Mouse (Mus musculus) stomach, postnatal 0 days (tissue): ENCODE measurements at regions not wholly inside any gene's neighbourhood (a gene's known extent, or its start where the extent isn't known, plus 50 kb on each side); places are given as distances from the start of the nearest gene placed in this dataset.

Experiments used
- ATAC-seq: fragments of 200-750 bp; cut with Nextera tagmentation; 2 replicates; pipeline ENCODE4 v1.8.0; 2017; ENCODE audit not compliant: low FRiP score, low TSS enrichment
- DNase-seq: peaks from one replicate; pipeline ENCODE4 v3.0.0-alpha.2; 2016; ENCODE audit warnings: low spot score
- H3K27ac ChIP-seq: fragments of 300-500 bp; sonication (generic); replicated peaks from 2 replicates; pipeline ENCODE4 v1.5.1; 2014; ENCODE audit warnings: mild to moderate bottlenecking, control low read depth
- H3K27me3 ChIP-seq: fragments of 300-500 bp; sonication (generic); 2 replicates; pipeline ENCODE4 v1.6.1; 2014; ENCODE audit warnings: low read length; ENCODE audit not compliant: control insufficient read depth, insufficient read depth
- H3K36me3 ChIP-seq: fragments of 300-500 bp; sonication (generic); 2 replicates; pipeline ENCODE4 v1.6.1; 2014; ENCODE audit warnings: low read length, mixed read lengths; ENCODE audit not compliant: control insufficient read depth, insufficient read depth
- H3K4me1 ChIP-seq: fragments of 300-500 bp; sonication (generic); replicated peaks from 2 replicates; pipeline ENCODE4 v1.6.1; 2014; ENCODE audit warnings: antibody characterized with exemption; ENCODE audit not compliant: control insufficient read depth, insufficient read depth
- H3K4me2 ChIP-seq: fragments of 300-500 bp; sonication (generic); replicated peaks from 2 replicates; pipeline ENCODE4 v1.6.1; 2014; ENCODE audit warnings: low read depth, mild to moderate bottlenecking, control low read depth, moderate library complexity
- H3K4me3 ChIP-seq: fragments of 300-500 bp; sonication (generic); 2 replicates; pipeline ENCODE4 v1.5.1; 2014; ENCODE audit warnings: low read depth, low read length, control low read depth
- H3K9ac ChIP-seq: fragments of 300-500 bp; sonication (generic); 2 replicates; pipeline ENCODE4 v1.6.1; 2014; ENCODE audit warnings: mild to moderate bottlenecking, low read length, control low read depth, mixed read lengths
- H3K9me3 ChIP-seq: fragments of 300-500 bp; sonication (generic); 2 replicates; pipeline ENCODE4 v1.6.1; 2016; ENCODE audit warnings: low read length; ENCODE audit not compliant: control insufficient read depth
- CTCF ChIP-seq: IDR thresholded peaks from 2 replicates; pipeline ENCODE4 v1.5.1; 2016; ENCODE audit warnings: antibody characterized with exemption, low read depth, mild to moderate bottlenecking, moderate library complexity
- EP300 ChIP-seq: optimal IDR thresholded peaks from 2 replicates; pipeline ENCODE3; 2016; ENCODE audit warnings: antibody characterized with exemption
- WGBS: fragments of 180-500 bp; shearing (Covaris S2); extraction: QIAGEN DNeasy Blood & Tissue Kit; methylation state at CpG from one replicate; pipeline ENCODE4 v1.1.7; 2014; 5-methylcytosine and 5-hydroxymethylcytosine counted together

DNA sequence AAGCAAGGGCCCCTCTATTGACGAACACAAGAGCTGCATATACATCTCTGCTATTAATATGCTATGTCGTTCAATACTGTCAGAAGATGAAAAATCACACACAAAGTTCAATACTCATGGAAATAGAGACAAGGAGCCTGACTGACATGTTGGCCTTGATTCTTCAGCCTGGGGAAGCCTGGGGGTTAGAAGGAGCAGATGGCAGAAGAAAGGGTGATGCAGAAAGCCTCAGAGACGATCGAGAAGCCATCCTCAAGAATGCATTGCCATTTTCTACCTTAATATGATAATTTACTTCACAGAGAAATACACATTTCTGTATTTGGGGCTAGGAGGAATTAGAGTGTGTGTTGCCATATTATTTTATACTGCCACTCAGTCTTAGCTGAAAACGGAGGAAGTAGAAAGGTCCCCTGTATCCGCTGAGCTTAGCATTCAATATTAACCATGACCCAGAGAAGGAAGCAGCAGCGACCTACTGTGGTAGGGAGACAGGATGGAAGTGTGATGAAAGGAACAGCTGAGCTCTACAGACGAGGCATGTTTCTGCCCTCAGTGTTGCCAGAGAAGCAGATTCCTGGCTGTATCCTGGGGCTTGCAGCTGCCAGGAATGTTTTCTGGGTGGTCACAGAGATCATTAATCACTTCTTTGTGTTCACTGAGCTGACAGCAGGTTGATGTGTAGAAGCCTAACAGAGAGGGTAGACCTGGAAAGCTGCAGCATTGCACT is 105.2 kb downstream of the Lrig3 start:
- H3K27ac ChIP-seq = no peak overlapping the region
- no peaks in the 10 kb centered on the region for H3K36me3 ChIP-seq
- DNase-seq = no peak
- no peak for TF ChIP-seq EP300
- TF ChIP-seq CTCF = peak; percentile 52
- ATAC-seq = peak; percentile 40; the same call in 1 of the 2 replicates
- no peaks in the 10 kb centered on the region for H3K9me3 ChIP-seq
- no peak overlapping the region for H3K4me3 ChIP-seq
- H3K4me1 ChIP-seq = no peaks in the 10 kb centered on the region
- WGBS = 32% methylated on average over 8 of the region's 8 CpGs
- H3K9ac ChIP-seq = no peak overlapping the region
- H3K4me2 ChIP-seq = no peak overlapping the region
- H3K27me3 ChIP-seq = no peaks in the 10 kb centered on the region

DNA sequence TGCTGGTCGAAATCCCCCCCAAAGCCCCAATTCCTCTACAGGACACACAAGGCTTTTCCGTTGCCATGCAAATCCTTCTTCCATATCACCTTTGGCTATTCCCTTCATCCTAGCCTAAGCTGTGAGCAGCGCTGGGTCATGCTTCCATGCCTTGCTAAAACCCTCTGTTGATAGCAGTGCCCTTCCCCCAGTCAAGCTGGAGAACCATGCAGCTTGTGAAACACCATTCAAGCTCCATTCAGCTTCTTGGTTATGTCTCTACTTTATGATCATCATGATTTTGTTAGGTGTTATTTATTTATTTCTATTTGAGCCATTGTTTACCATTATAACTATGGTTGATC is 105.7 kb downstream of the Lrig3 start:
- no peaks in the 10 kb centered on the region for H3K36me3 ChIP-seq
- no peak overlapping the region for H3K27ac ChIP-seq
- TF ChIP-seq CTCF = no peak
- TF ChIP-seq EP300 = no peak
- DNase-seq (no peak), ATAC-seq (no peak; the same call in 1 of the 2 replicates)
- WGBS = 19% methylated on average over 3 of the region's 3 CpGs
- H3K4me1 ChIP-seq = no peaks in the 10 kb centered on the region
- H3K4me3 ChIP-seq = no peak overlapping the region
- H3K4me2 ChIP-seq = no peak overlapping the region
- H3K9me3 ChIP-seq = no peaks in the 10 kb centered on the region
- H3K27me3 ChIP-seq = no peaks in the 10 kb centered on the region
- no peak overlapping the region for H3K9ac ChIP-seq

DNA sequence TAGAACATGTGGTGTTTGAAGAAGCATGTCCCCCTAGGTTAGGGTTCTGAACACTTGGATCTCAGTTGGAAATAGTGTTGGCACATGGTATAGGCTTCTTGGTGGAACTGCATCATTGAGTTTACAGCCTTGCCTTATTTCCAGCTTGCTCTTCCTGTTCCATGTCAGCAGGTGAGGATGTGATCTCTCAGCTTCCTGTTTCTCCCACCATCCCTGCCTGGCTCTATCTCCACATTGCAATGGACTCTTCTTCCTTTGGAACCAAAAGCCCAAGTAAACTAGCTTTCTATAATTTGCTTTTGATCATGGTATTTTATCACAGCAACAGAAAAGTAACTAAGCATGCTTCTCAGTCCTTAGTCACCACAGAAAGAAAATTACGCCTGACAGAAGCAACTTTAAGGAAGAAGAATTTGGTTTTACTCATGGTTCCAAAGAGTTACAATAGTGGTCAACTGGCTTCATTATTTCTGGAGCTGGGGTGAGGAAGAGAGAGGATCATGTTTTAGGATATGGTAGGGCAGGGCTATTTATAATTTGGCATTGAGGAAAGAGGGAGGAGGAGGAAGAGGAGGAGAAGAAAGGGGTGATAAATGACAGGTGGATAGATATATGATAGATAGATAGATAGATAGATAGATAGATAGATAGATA is 111.5 kb downstream of the Lrig3 start:
- TF ChIP-seq EP300 = no peak
- no peak for TF ChIP-seq CTCF
- WGBS = 83% methylated on average over 1 of the region's 1 CpGs
- Histone ChIP-seq H3K36me3 (no peaks in the 10 kb centered on the region), H3K27me3 (no peaks in the 10 kb centered on the region), H3K27ac (no peak overlapping the region), H3K4me3 (no peak overlapping the region), H3K4me2 (no peak overlapping the region), H3K4me1 (no peaks in the 10 kb centered on the region), H3K9ac (no peak overlapping the region), H3K9me3 (no peaks in the 10 kb centered on the region)
- DNase-seq (no peak), ATAC-seq (no peak)

DNA sequence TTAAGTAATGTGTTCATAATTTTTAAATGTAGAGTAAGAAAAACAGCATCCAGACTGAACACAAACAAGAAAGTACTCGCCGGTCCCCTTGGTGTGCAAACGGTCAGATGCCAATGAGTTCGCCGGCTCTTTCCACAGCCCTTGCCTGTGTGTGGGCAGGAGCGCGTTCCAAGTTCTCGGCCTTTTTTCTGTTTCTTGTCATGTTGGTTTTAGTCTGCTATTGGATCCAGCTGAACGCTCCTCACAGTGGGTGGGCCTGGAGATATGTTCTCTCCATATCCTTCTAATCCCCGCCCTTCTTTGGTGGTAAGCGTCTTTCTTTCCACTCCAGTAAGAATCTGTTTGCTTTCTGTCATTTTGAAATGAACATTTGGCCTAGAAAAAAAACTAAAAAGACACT is 116.6 kb downstream of the Lrig3 start:
- Histone ChIP-seq H3K4me2 (peak overlapping the region; percentile 9; the same call in 1 of the 2 replicates), H3K4me3 (no peak overlapping the region), H3K36me3 (no peaks in the 10 kb centered on the region), H3K9me3 (no peaks in the 10 kb centered on the region), H3K9ac (no peak overlapping the region), H3K27ac (peak overlapping the region; percentile 24; the same call in 1 of the 2 replicates), H3K27me3 (no peaks in the 10 kb centered on the region), H3K4me1 (no peaks in the 10 kb centered on the region)
- 28% methylated on average over 11 of the region's 11 CpGs for WGBS
- peak; percentile 21 for DNase-seq
- peak; percentile 75; the same call in 1 of the 2 replicates for ATAC-seq
- no peak for TF ChIP-seq CTCF
- no peak for TF ChIP-seq EP300

DNA sequence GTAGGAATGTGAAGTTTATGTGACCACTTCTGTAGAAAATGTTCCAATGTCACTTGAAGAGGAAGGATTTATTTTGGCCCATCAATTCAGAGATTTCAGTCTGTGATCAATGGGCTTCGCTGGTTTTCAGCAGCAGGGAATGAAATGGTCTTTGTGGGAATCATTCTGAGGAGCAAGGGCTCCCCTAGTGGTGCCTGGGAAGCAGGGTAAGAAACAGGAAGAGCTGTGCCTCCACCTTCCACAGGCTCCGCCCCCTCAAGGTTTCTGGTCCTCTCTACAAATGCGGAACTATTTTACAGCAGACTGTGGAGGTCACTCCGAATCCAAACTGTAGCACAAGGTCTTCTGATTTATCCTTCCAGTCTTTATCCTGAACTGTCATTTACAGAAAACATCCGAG is 120.7 kb downstream of the Lrig3 start:
- TF ChIP-seq EP300 (no peak), CTCF (peak; percentile 57)
- no peak for ATAC-seq
- H3K36me3 ChIP-seq = no peaks in the 10 kb centered on the region

DNA sequence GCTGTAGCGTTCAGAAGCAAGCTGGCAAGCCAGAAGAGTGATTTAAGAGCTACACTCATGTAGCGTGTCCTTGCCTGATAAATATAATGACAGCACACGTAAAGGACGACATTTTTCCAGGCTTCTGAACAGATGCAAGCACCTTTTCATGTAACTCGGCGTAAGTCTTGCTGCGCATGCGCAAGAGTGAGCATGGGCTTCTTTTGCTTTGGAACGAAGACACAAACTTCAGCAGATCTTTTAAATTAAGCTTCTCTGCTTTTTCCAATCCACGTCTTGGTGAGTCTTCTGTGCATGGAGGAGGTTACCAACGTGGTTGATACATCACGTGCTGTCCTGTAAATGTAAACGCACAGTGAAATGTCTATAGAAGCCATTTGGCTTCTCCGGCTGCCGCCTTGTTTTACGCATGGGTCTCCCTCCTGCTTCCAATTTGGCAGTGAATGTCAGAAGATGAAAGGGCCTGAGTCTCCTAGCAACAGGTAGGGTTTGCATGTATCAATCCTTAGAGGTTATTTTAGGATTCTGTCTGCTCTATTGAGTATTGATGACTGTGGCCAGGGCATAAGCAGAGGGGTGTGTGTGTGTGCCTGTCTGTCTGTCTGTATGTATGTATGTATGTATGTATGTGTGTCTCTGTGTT is 128.4 kb downstream of the Lrig3 start:
- Histone ChIP-seq H3K4me1 (no peaks in the 10 kb centered on the region), H3K4me2 (no peak overlapping the region), H3K36me3 (no peaks in the 10 kb centered on the region), H3K27ac (no peak overlapping the region), H3K9ac (no peak overlapping the region), H3K4me3 (no peak overlapping the region), H3K27me3 (no peaks in the 10 kb centered on the region), H3K9me3 (no peaks in the 10 kb centered on the region)
- TF ChIP-seq CTCF (no peak), EP300 (no peak)
- ATAC-seq = no peak
- no peak for DNase-seq
- WGBS = 60% methylated on average over 16 of the region's 16 CpGs

More for the DNA sequence above, 120.7 kb downstream of the Lrig3 start:
- no peaks in the 10 kb centered on the region for H3K27me3 ChIP-seq
- no peak overlapping the region for H3K4me3 ChIP-seq
- WGBS = 73% methylated on average over 5 of the region's 5 CpGs
- no peak overlapping the region for H3K27ac ChIP-seq
- no peaks in the 10 kb centered on the region for H3K9me3 ChIP-seq
- peak; percentile 19 for DNase-seq
- H3K4me1 ChIP-seq = no peaks in the 10 kb centered on the region
- H3K4me2 ChIP-seq = no peak overlapping the region
- H3K9ac ChIP-seq = no peak overlapping the region
